In the genomic region with DNA sequence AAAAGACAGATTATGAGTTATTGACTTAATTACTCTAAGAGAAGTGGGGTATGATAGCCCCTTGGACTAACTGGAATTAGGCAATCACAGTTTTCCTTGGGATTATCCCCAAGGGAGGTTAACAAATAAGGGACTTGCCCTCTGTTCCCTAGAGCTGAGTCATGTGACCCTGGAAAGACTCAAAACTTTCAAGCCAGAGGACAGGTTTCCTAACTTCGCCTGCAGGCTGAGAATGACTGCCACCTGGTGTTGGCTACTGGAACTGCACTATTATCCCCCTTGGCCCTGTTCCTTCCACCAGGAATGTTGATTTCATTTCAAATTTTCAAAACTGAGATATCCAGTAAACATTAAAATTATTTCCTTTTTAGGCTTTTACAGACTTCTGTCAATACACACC, we compare ENCODE assay signal across 8 mouse cellular contexts.
DNase-seq lines count a peak whose midpoint lies in the region; ATAC-seq lines count a peak whose summit lies in the region.

No protein-coding gene starts in this region.

- peak; percentile 58 to 70 for DNase-seq in left cerebral cortex, adult 18-20 months (ENCODE audit: low spot score in 2 of 2)
- no peak for DNase-seq in left cerebral cortex, adult 11 months (ENCODE audit: low spot score)
- peak; percentile 78 for DNase-seq in adrenal gland, postnatal 25 days
- DNase-seq in embryonic facial prominence, embryonic 14.5 days (ENCODE audit: low spot score), result peak; percentile 82
- DNase-seq in large intestine, adult 2 months (ENCODE audit: low read depth, low spot score), result peak; percentile 45
- DNase-seq in midbrain, embryonic 14.5 days, result peak; percentile 83
- peak; percentile 26 to 39 for DNase-seq in thymus, postnatal 36 days

- H3K9me3 ChIP-seq in embryonic facial prominence, embryonic 14.5 days (ENCODE audit: control insufficient read depth, low read length), result no peaks in the 10 kb centered on the region
- peaks cover 6% of the 10 kb centered on the region; the same call in 1 of the 2 replicates for H3K9me3 ChIP-seq in heart, embryonic 14.5 days (ENCODE audit: control insufficient read depth, low read length)
- H3K9me3 ChIP-seq in midbrain, embryonic 14.5 days (ENCODE audit: control insufficient read depth, low read length), result no peaks in the 10 kb centered on the region

- H3K4me3 ChIP-seq in embryonic facial prominence, embryonic 14.5 days (ENCODE audit: low read depth, low read length), result no peak overlapping the region
- H3K4me3 ChIP-seq in heart, embryonic 14.5 days (ENCODE audit: control insufficient read depth in 1 of 2, insufficient read depth in 1 of 2, low read depth in 1 of 2, low read length in 2 of 2), result no peak overlapping the region
- H3K4me3 ChIP-seq in midbrain, embryonic 14.5 days (replicated peaks; ENCODE audit: low read depth, low read length), result no peak overlapping the region

- H3K27ac ChIP-seq in embryonic facial prominence, embryonic 14.5 days (replicated peaks; ENCODE audit: low read depth, low read length), result peak overlapping the region; percentile 73; the same call in 1 of the 2 replicates
- H3K27ac ChIP-seq in heart, embryonic 14.5 days (replicated peaks in 1 of 2; ENCODE audit: control insufficient read depth in 1 of 2, insufficient read depth in 1 of 2, low read depth in 2 of 2, low read length in 2 of 2), result peak overlapping the region; percentile 72 to 79; a peak in 2 of 4 replicates
- H3K27ac ChIP-seq in midbrain, embryonic 14.5 days (replicated peaks; ENCODE audit: low read depth, low read length), result no peak overlapping the region

- H3K4me1 ChIP-seq in embryonic facial prominence, embryonic 14.5 days (ENCODE audit: control insufficient read depth, insufficient read depth, low read length), result peaks cover 13% of the 10 kb centered on the region; the same call in 1 of the 2 replicates
- H3K4me1 ChIP-seq in heart, embryonic 14.5 days (ENCODE audit: control insufficient read depth in 2 of 2, insufficient read depth in 2 of 2, low read length in 2 of 2), result peaks cover 45 to 56% of the 10 kb centered on the region in 2 experiments
- no peaks in the 10 kb centered on the region for H3K4me1 ChIP-seq in midbrain, embryonic 14.5 days (ENCODE audit: control insufficient read depth, insufficient read depth, low read length)

- no peak for ATAC-seq in embryonic facial prominence, embryonic 14.5 days (ENCODE audit: low read depth)
- no peak for ATAC-seq in heart, embryonic 14.5 days (ENCODE audit: insufficient number of reproducible peaks, insufficient read depth, low FRiP score, low read depth)
- no peak; the same call in 1 of the 2 replicates for ATAC-seq in midbrain, embryonic 14.5 days (ENCODE audit: low FRiP score, low TSS enrichment)

- no peak overlapping the region for H3K9ac ChIP-seq in embryonic facial prominence, embryonic 14.5 days (ENCODE audit: low read depth, low read length)
- no peak overlapping the region for H3K9ac ChIP-seq in heart, embryonic 14.5 days (ENCODE audit: low read length)
- no peak overlapping the region for H3K9ac ChIP-seq in midbrain, embryonic 14.5 days (replicated peaks; ENCODE audit: low read length)

- H3K36me3 ChIP-seq in embryonic facial prominence, embryonic 14.5 days (ENCODE audit: control insufficient read depth, insufficient read depth, low read length), result no peaks in the 10 kb centered on the region
- no peaks in the 10 kb centered on the region for H3K36me3 ChIP-seq in heart, embryonic 14.5 days (ENCODE audit: control insufficient read depth, insufficient read depth, low read length)
- H3K36me3 ChIP-seq in midbrain, embryonic 14.5 days (ENCODE audit: control insufficient read depth, insufficient read depth, low read length), result no peaks in the 10 kb centered on the region

- no peaks in the 10 kb centered on the region for H3K27me3 ChIP-seq in embryonic facial prominence, embryonic 14.5 days (replicated peaks; ENCODE audit: control insufficient read depth, insufficient read depth, low read length)
- H3K27me3 ChIP-seq in heart, embryonic 14.5 days (ENCODE audit: control insufficient read depth, insufficient read depth, low read length), result no peaks in the 10 kb centered on the region
- no peaks in the 10 kb centered on the region for H3K27me3 ChIP-seq in midbrain, embryonic 14.5 days (ENCODE audit: control insufficient read depth, insufficient read depth, low read length)

- WGBS in embryonic facial prominence, embryonic 14.5 days, result 0% methylated on average over 1 of the region's 1 CpGs
- 14% methylated on average over 1 of the region's 1 CpGs for WGBS in heart, embryonic 14.5 days
- 0% methylated on average over 1 of the region's 1 CpGs for WGBS in large intestine, adult 2 months
- WGBS in midbrain, embryonic 14.5 days, result 3% methylated on average over 1 of the region's 1 CpGs

- H3K4me2 ChIP-seq in embryonic facial prominence, embryonic 14.5 days (ENCODE audit: low read depth, low read length), result no peak overlapping the region
- no peak overlapping the region for H3K4me2 ChIP-seq in heart, embryonic 14.5 days (ENCODE audit: low read length)
- no peak overlapping the region for H3K4me2 ChIP-seq in midbrain, embryonic 14.5 days (ENCODE audit: low read length)
